Mouse (Mus musculus) heart, adult 9 months (tissue): ENCODE data around the gene Armc6.

Source experiments
- DNase-seq, 2 experiments: peaks; one replicate each; pipeline ENCODE4 v3.0.0; 2022; ENCODE audit warnings: low spot score in 2 of 2

Armc6 gene

GRCm38 (mm10) chr8:70195762-70196161 lies 38.5 kb downstream of the Armc6 start:
- no peak for DNase-seq

- DNase-seq, result no peak
These were observed 40.1 kb downstream of the Armc6 start for GRCm38 (mm10) chr8:70194191-70194590.

- peak in 1 of 2 experiments; percentile 36 for DNase-seq
These were observed 41.0 kb downstream of the Armc6 start for GRCm38 (mm10) chr8:70193238-70193637.

- peak in 1 of 2 experiments; percentile 38 for DNase-seq
These were observed 45.6 kb downstream of the Armc6 start for GRCm38 (mm10) chr8:70188707-70189106.

- no peak for DNase-seq
These were observed 51.1 kb downstream of the Armc6 start for GRCm38 (mm10) chr8:70183194-70183593.

GRCm38 (mm10) chr8:70181903-70182252 lies 52.4 kb downstream of the Armc6 start:
- no peak for DNase-seq

GRCm38 (mm10) chr8:70181212-70181902 lies 52.9 kb downstream of the Armc6 start:
- DNase-seq, result no peak

- no peak for DNase-seq
These were observed 55.2 kb downstream of the Armc6 start for GRCm38 (mm10) chr8:70179082-70179481.

- DNase-seq, result no peak
These were observed 56.0 kb downstream of the Armc6 start for GRCm38 (mm10) chr8:70178231-70178630.

- peak in 1 of 2 experiments; percentile 23 for DNase-seq
These were observed 60.2 kb downstream of the Armc6 start for GRCm38 (mm10) chr8:70174079-70174478.

- DNase-seq, result no peak
These were observed 60.9 kb downstream of the Armc6 start for GRCm38 (mm10) chr8:70173320-70173719.

GRCm38 (mm10) chr8:70172043-70172681 lies 62.1 kb downstream of the Armc6 start, which contains the start of gene Tmem161a:
Gene Tmem161a (plus strand): TSS chr8:70172356.
- DNase-seq, result peak; percentile 95 to 96

- DNase-seq, result no peak
These were observed 63.0 kb downstream of the Armc6 start for GRCm38 (mm10) chr8:70171240-70171639.

- DNase-seq, result no peak
These were observed 63.5 kb downstream of the Armc6 start for GRCm38 (mm10) chr8:70170748-70171147.
